In the genomic region with DNA sequence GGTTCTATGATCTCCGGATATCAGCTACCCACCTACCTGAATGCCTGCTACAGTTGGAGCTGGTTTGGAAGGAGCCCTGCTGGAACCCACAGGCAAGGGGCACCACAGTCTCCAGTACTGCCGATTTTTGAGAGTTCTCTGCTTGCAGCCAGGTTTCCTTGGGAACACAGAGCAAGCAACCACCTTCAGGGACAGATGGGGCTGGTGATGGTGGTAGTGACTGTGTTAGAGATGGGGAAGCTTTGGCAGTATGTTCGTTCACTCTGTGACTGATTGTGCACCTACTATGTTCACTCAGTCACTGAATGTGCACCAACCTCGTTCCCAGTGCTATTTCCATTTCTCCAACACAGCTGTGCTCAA, we compare ENCODE assay signal across 11 mouse cellular contexts.
A peak's percentile ranks its signal among the peaks of the same experiment; 100 is the strongest.
DNase-seq lines count a peak whose midpoint lies in the region; ATAC-seq and TF ChIP-seq lines count a peak whose summit lies in the region.
"Had no signal": no experiment of that assay in that cellular context is flagged by ENCODE, and none has a peak within 500 bp of the region (broad histone marks: within the 10 kb centered on the region; RNA-seq: fewer than 3 reads in every experiment).

No protein-coding gene starts in this region.

- no peaks in the 10 kb centered on the region for H3K27me3 ChIP-seq in forebrain, embryonic 15.5 days
- H3K27me3 ChIP-seq in neural tube, embryonic 15.5 days (replicated peaks): no peaks in the 10 kb centered on the region

- peaks cover 46% of the 10 kb centered on the region for H3K4me1 ChIP-seq in forebrain, embryonic 15.5 days
- H3K4me1 ChIP-seq in neural tube, embryonic 15.5 days: peaks cover 61% of the 10 kb centered on the region

- H3K36me3 ChIP-seq in forebrain, embryonic 15.5 days: peaks cover under 1% of the 10 kb centered on the region; the same call in 1 of the 2 replicates
- H3K36me3 ChIP-seq in neural tube, embryonic 15.5 days: no peaks in the 10 kb centered on the region

- 49% methylated on average over 4 of the region's 4 CpGs for WGBS in forebrain, embryonic 15.5 days
- WGBS in neural tube, embryonic 15.5 days: 49% methylated on average over 4 of the region's 4 CpGs

- no peak overlapping the region for H3K4me2 ChIP-seq in forebrain, embryonic 15.5 days (replicated peaks)
- H3K4me2 ChIP-seq in neural tube, embryonic 15.5 days: no peak overlapping the region

- peak overlapping the region; percentile 72 for H3K27ac ChIP-seq in left cerebral cortex, adult 2 months
- peak overlapping the region; percentile 90 for H3K27ac ChIP-seq in forebrain, embryonic 15.5 days (replicated peaks)
- peak overlapping the region; percentile 83 for H3K27ac ChIP-seq in neural tube, embryonic 15.5 days (replicated peaks)

- no peaks in the 10 kb centered on the region for H3K9me3 ChIP-seq in forebrain, embryonic 15.5 days
- H3K9me3 ChIP-seq in neural tube, embryonic 15.5 days (replicated peaks): no peaks in the 10 kb centered on the region

- DNase-seq in left cerebral cortex, adult 2 months (ENCODE audit: extremely low spot score in 1 of 2, low spot score in 2 of 2): no peak
- no peak for DNase-seq in left cerebral cortex, postnatal 4 days
- DNase-seq in layer of hippocampus, postnatal 36 days: peak; percentile 61 to 68
- no peak for DNase-seq in adrenal gland, postnatal 36 days
- no peak for DNase-seq in lung, postnatal 36 days
- DNase-seq: adrenal gland, postnatal 14 days; cerebellum, adult 2 months had no signal

- no peak for TF ChIP-seq CTCF in left cerebral cortex, adult 2 months (IDR thresholded peaks at IDR 0.05)

- no peak overlapping the region for H3K4me3 ChIP-seq in left cerebral cortex, adult 2 months
- H3K4me3 ChIP-seq in forebrain, embryonic 15.5 days: no peak overlapping the region
- no peak overlapping the region for H3K4me3 ChIP-seq in neural tube, embryonic 15.5 days (replicated peaks)
- H3K4me3 ChIP-seq: myocyte had no signal

- H3K9ac ChIP-seq in forebrain, embryonic 15.5 days (replicated peaks): no peak overlapping the region
- H3K9ac ChIP-seq in neural tube, embryonic 15.5 days (replicated peaks): no peak overlapping the region

- ATAC-seq in forebrain, embryonic 15.5 days (replicated peaks): 0 out of 2 replicates have a peak, but pooled peaks have one; percentile 1
- ATAC-seq in neural tube, embryonic 15.5 days (ENCODE audit: low FRiP score): no peak; the same call in 1 of the 2 replicates
- no peak for ATAC-seq in erythroid progenitor cell, adult 5-6 weeks (replicated peaks; ENCODE audit: low FRiP score, poor library complexity, severe bottlenecking)

- intact Hi-C loops in left cerebral cortex, adult 2 months (cut with DNase I): no loop called here
- intact Hi-C loops in left cerebral cortex, postnatal 4 days (cut with DNase I): no loop called here

Comparison
In these comparisons a context has a peak if more than half of its experiments do, and no peak if none do; other contexts are left out.
1. DNase-seq: peak in layer of hippocampus, postnatal 36 days (2 of 2); none in left cerebral cortex, adult 2 months (0 of 2), left cerebral cortex, postnatal 4 days (single experiment), adrenal gland, postnatal 36 days (0 of 2) and lung, postnatal 36 days (single experiment).
2. Peak in every context shown above with its lines, with median percentiles within 50 percentile points of each other: H3K27ac ChIP-seq.